Mouse (Mus musculus): ENCODE results near the gene Mus81. TPM values are rescaled to one million over a fixed set of nuclear protein-coding genes. Genes with fewer than 3 reads are reported as not detected.

Mus81 gene
- polyA plus RNA-seq, 1 experiment, result 29.8 TPM

- H3K4me1 ChIP-seq (ENCODE audit: control insufficient read depth, insufficient read depth, low read length), result 0 out of 2 replicates have a peak, but pooled peaks cover 10% of the 10 kb centered on the region
- TF ChIP-seq POLR2A (IDR thresholded peaks at IDR 0.05; ENCODE audit: low read depth, low read length) (no peak), CTCF (conservative IDR thresholded peaks at IDR 0.05; ENCODE audit: insufficient read depth, insufficient read length, low read depth, low read length) (no peak)
- no peak overlapping the region for H3K27ac ChIP-seq (ENCODE audit: insufficient read depth, low read depth, low read length)
- 58% methylated on average over 9 of the region's 9 CpGs for WGBS
- no peak for DNase-seq
- no peaks in the 10 kb centered on the region for H3K36me3 ChIP-seq (ENCODE audit: control insufficient read depth, insufficient read depth, low read length)
- peaks cover 4% of the 10 kb centered on the region for H3K27me3 ChIP-seq (replicated peaks; ENCODE audit: control insufficient read depth, insufficient read depth, low read length)
- H3K4me3 ChIP-seq (ENCODE audit: insufficient read depth, low read depth, low read length), result no peak overlapping the region
Measured at GRCm38 (mm10) chr19:5444371-5444908, 43.8 kb downstream of the Mus81 start.

GRCm38 (mm10) chr19:5433951-5434350, 54.3 kb downstream of the Mus81 start:
- WGBS, result 69% methylated on average over 7 of the region's 7 CpGs
- no peak for DNase-seq
- no peaks in the 10 kb centered on the region for H3K36me3 ChIP-seq (ENCODE audit: control insufficient read depth, insufficient read depth, low read length)
- H3K4me1 ChIP-seq (ENCODE audit: control insufficient read depth, insufficient read depth, low read length), result peaks cover 9% of the 10 kb centered on the region; the same call in 1 of the 2 replicates
- H3K27ac ChIP-seq (ENCODE audit: insufficient read depth, low read depth, low read length), result peak overlapping the region; percentile 10; the same call in 1 of the 2 replicates
- TF ChIP-seq CTCF (conservative IDR thresholded peaks at IDR 0.05; ENCODE audit: insufficient read depth, insufficient read length, low read depth, low read length), result no peak
- no peak for TF ChIP-seq POLR2A (IDR thresholded peaks at IDR 0.05; ENCODE audit: low read depth, low read length)
- no peak overlapping the region for H3K4me3 ChIP-seq (ENCODE audit: insufficient read depth, low read depth, low read length)
- H3K27me3 ChIP-seq (replicated peaks; ENCODE audit: control insufficient read depth, insufficient read depth, low read length), result no peaks in the 10 kb centered on the region

- WGBS, result 2% methylated on average over 16 of the region's 16 CpGs
- no peak for TF ChIP-seq POLR2A (IDR thresholded peaks at IDR 0.05; ENCODE audit: low read depth, low read length)
- TF ChIP-seq CTCF (conservative IDR thresholded peaks at IDR 0.05; ENCODE audit: insufficient read depth, insufficient read length, low read depth, low read length), result peak; percentile 65
- DNase-seq, result peak; percentile 83
- peak overlapping the region; percentile 49 for H3K27ac ChIP-seq (ENCODE audit: insufficient read depth, low read depth, low read length)
- H3K36me3 ChIP-seq (ENCODE audit: control insufficient read depth, insufficient read depth, low read length), result no peaks in the 10 kb centered on the region
- peaks cover 9% of the 10 kb centered on the region; the same call in 1 of the 2 replicates for H3K4me1 ChIP-seq (ENCODE audit: control insufficient read depth, insufficient read depth, low read length)
- H3K27me3 ChIP-seq (replicated peaks; ENCODE audit: control insufficient read depth, insufficient read depth, low read length), result no peaks in the 10 kb centered on the region
- H3K4me3 ChIP-seq (ENCODE audit: insufficient read depth, low read depth, low read length), result peak overlapping the region; percentile 48
Measured at GRCm38 (mm10) chr19:5432992-5433852, 55.0 kb downstream of the Mus81 start.

Other genes starting within 250 kb of the Mus81 start
- 14.3 and 16.1 TPM in 2 replicates for gene Pacs1, start 215.3 kb downstream of the Mus81 start, polyA plus RNA-seq (2012; rRNA removed)
- gene Sf3b2, start 192.9 kb downstream of the Mus81 start, polyA plus RNA-seq (2012; rRNA removed), result 95.8 and 109 TPM in 2 replicates
- 0.28 and 0.43 TPM in 2 replicates for gene Gal3st3, start 190.1 kb downstream of the Mus81 start, polyA plus RNA-seq (2012; rRNA removed)
- 0.08 TPM in 1 of 2 replicates, not detected in the other for gene Catsper1, start 152.7 kb downstream of the Mus81 start, polyA plus RNA-seq (2012; rRNA removed)
- gene Cst6, start 138.8 kb downstream of the Mus81 start, polyA plus RNA-seq (2012; rRNA removed), result 0.52 and 1.5 TPM in 2 replicates
- gene Eif1ad, start 121.7 kb downstream of the Mus81 start, polyA plus RNA-seq (2012; rRNA removed), result 17.8 and 22.0 TPM in 2 replicates
- gene Banf1, start 121.2 kb downstream of the Mus81 start, polyA plus RNA-seq (2012; rRNA removed), result 106 and 146 TPM in 2 replicates
- 20.2 and 27.4 TPM in 2 replicates for gene Sart1, start 99.7 kb downstream of the Mus81 start, polyA plus RNA-seq (2012; rRNA removed)
- 0.06 and 0.27 TPM in 2 replicates for gene Tsga10ip, start 85.9 kb downstream of the Mus81 start, polyA plus RNA-seq (2012; rRNA removed)
- 124 and 150 TPM in 2 replicates for gene Drap1, start 63.4 kb downstream of the Mus81 start, polyA plus RNA-seq (2012; rRNA removed)
- 71.4 and 78.4 TPM in 2 replicates for gene AI837181, start 63.3 kb downstream of the Mus81 start, polyA plus RNA-seq (2012; rRNA removed)
- gene Fosl1, start 40.9 kb downstream of the Mus81 start, polyA plus RNA-seq (2012; rRNA removed), result 0.07 and 0.27 TPM in 2 replicates
- gene Ccdc85b, start 30.5 kb downstream of the Mus81 start, polyA plus RNA-seq (2012; rRNA removed), result 5.0 and 5.8 TPM in 2 replicates
- 99.5 and 117 TPM in 2 replicates for gene Fibp, start 27.8 kb downstream of the Mus81 start, polyA plus RNA-seq (2012; rRNA removed)
- gene Ctsw, start 19.9 kb downstream of the Mus81 start, polyA plus RNA-seq (2012; rRNA removed), result 1.1 and 4.7 TPM in 2 replicates
- 43.6 and 50.8 TPM in 2 replicates for gene Efemp2, start 14.4 kb downstream of the Mus81 start, polyA plus RNA-seq (2012; rRNA removed)
- gene Cfl1, start 2.1 kb upstream of the Mus81 start, polyA plus RNA-seq (2012; rRNA removed), result 395 and 413 TPM in 2 replicates
- 0.62 and 0.69 TPM in 2 replicates for gene 1700020D05Rik, start 15.4 kb upstream of the Mus81 start, polyA plus RNA-seq (2012; rRNA removed)
- 14.7 and 16.3 TPM in 2 replicates for gene Snx32, start 22.1 kb upstream of the Mus81 start, polyA plus RNA-seq (2012; rRNA removed)
- 9.0 and 10.4 TPM in 2 replicates for gene Ovol1, start 72.2 kb upstream of the Mus81 start, polyA plus RNA-seq (2012; rRNA removed)
- gene Ap5b1, start 79.6 kb upstream of the Mus81 start, polyA plus RNA-seq (2012; rRNA removed), result 10.2 and 13.3 TPM in 2 replicates
- 55.1 and 62.3 TPM in 2 replicates for gene Rnaseh2c, start 113.5 kb upstream of the Mus81 start, polyA plus RNA-seq (2012; rRNA removed)
- gene Kat5, start 121.8 kb upstream of the Mus81 start, polyA plus RNA-seq (2012; rRNA removed), result 60.3 and 67.4 TPM in 2 replicates
- 58.2 and 59.9 TPM in 2 replicates for gene Rela, start 149.1 kb upstream of the Mus81 start, polyA plus RNA-seq (2012; rRNA removed)
- 35.4 and 36.9 TPM in 2 replicates for gene Sipa1, start 175.3 kb upstream of the Mus81 start, polyA plus RNA-seq (2012; rRNA removed)
- gene Map3k11, start 200.3 kb upstream of the Mus81 start, polyA plus RNA-seq (2012; rRNA removed), result 72.2 and 83.9 TPM in 2 replicates
- gene Pcnx3, start 200.5 kb upstream of the Mus81 start, polyA plus RNA-seq (2012; rRNA removed), result 88.8 and 108 TPM in 2 replicates
- 0.08 and 0.13 TPM in 2 replicates for gene Kcnk7, start 216.0 kb upstream of the Mus81 start, polyA plus RNA-seq (2012; rRNA removed)
- gene Ehbp1l1, start 237.9 kb upstream of the Mus81 start, polyA plus RNA-seq (2012; rRNA removed), result 19.3 and 20.1 TPM in 2 replicates
- gene Fam89b, start 241.3 kb upstream of the Mus81 start, polyA plus RNA-seq (2012; rRNA removed), result 93.8 and 122 TPM in 2 replicates